Mouse (Mus musculus) erythroblast, embryonic 14.5 days (primary cell): ENCODE measurements around the gene 4930516K23Rik.

ENCODE experiments used
- GATA1 ChIP-seq: IDR thresholded peaks from 2 replicates; pipeline ENCODE4 v1.6.1; 2012; ENCODE audit warnings: low read length, inconsistent platforms, mixed read lengths
- TAL1 ChIP-seq: IDR thresholded peaks from 3 replicates; pipeline ENCODE4 v1.6.1; 2012; ENCODE audit warnings: low read length, inconsistent platforms, mixed read lengths

- TF ChIP-seq TAL1 (no peak), GATA1 (no peak)
Observed at GRCm38 (mm10) chr7:104026978-104027377, 34.3 kb downstream of the 4930516K23Rik start.
